Mouse (Mus musculus): ENCODE results near the gene Alg12. TPM values are rescaled to one million over a fixed set of nuclear protein-coding genes. Genes with fewer than 3 reads are reported as not detected.
"Not testable (repeated sequence)": the region's sequence is repeated elsewhere in the genome, so short reads cannot be mapped to it uniquely, and the experiment has no call there.

Alg12 gene
- polyA plus RNA-seq, 2 experiments from 2014 or later = 13.5 to 15.0 TPM

DNA sequence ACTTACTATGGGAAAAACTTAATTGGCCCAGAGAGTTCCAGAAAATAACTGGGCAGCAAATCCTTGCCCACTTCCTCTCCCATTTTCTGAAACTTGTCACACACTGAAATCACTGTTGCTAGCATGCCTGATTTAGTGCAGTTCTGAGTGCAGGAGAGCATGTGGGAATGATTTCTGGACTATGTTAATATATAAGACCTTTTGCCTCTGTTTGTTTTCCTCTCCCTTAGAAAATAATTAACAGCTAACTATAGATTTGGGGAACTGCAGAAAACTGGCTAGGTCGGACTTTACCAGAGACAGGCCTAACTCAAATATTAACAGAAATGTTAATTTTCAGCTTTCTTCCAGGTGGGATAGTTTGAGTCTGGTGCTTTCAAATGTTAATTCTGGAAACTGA is 50.6 kb downstream of the Alg12 start:
- ATAC-seq = no peak

DNA sequence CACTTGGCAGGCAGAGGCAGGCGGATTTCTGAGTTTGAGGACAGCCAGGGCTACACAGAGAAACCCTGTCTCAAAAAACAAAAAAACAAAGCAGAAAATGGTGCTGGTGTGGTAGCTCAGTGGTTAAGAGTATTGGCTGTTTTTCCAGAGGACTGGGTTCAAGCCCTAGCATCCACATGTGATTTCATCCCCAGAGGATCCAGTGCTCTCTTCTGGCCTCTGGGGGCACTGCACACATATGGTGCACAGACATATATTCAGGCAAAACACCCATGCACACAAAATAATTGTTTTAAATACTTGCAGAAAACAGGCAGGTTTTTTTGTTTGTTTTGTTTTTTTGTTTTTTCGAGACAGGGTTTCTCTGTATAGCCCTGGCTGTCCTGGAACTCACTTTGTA is 53.0 kb downstream of the Alg12 start:
- not testable (repeated sequence) for ATAC-seq

DNA sequence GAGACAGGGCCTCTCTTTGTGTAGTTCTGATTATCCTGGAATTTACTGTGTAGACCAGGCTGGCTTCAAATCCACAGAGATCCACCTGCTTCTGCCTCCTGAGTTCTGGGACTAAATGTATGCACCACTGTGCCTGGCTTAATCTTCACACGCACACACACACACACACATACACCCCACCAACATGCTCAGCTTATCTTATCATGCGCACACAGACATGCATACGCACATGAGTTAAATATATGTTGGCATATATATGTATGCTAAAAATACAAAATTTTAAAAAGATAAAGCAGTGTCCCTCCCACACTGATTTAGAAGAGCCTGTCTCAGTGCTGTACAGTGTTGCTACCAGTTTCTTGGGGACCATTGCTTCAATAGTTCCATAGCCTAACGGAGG is 57.6 kb downstream of the Alg12 start:
- ATAC-seq = no peak

DNA sequence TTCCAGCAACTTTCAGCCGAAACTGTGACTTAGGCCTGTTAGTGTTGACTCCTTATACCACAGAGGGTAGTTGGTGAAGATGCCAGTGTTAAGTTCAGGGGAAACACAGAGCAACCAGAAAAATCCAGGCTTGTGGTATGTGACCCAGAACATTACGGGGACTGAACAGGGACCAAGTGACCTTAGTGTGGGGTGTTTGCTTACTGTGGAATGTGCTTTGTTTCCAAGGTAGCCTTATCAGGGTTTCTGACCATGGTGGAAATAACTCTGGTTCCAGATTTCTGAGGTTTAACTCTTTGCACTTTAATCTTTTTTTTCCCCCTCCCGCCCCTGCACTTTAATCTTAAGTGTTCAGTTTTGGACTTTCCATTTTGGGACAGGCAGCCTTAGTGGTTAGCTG is 61.1 kb downstream of the Alg12 start:
- ATAC-seq = no peak

DNA sequence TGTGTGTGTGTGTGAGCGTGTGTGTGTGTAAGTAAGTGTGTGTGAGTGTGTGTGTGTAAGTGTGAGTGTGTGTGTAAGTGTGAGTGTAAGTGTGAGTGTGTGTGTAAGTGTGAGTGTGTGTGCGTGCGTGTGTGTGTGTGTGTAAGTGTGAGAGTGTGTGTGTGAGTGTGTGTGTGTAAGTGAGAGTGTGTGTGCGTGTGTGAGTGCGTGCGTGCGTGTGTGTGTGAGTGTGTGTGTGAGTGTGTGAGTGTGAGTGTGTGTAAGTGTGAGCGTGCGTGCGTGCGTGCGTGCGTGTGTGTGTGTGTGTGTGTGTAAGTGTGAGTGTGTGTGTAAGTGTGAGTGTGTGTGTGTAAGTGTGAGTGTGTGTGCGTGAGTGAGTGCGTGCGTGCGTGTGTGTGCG is 63.4 kb downstream of the Alg12 start:
- ATAC-seq = no peak

Other genes starting within 250 kb of the Alg12 start
- gene Zdhhc25, start 219.0 kb downstream of the Alg12 start, polyA plus RNA-seq (2017; shearing (Covaris generic)) = not detected
- gene Brd1, start 85.1 kb downstream of the Alg12 start, polyA plus RNA-seq (2017; shearing (Covaris generic)) = 10 to 100 TPM; 15.9 to 17.9 TPM
- gene Zbed4, start 67.7 kb downstream of the Alg12 start, polyA plus RNA-seq (2017; shearing (Covaris generic)) = 1 to 10 TPM; 6.3 to 7.2 TPM
- 10 to 100 TPM; 25.4 to 30.9 TPM for gene Creld2, start 328 bp upstream of the Alg12 start, polyA plus RNA-seq (2017; shearing (Covaris generic))
- gene Pim3, start 42.9 kb upstream of the Alg12 start, polyA plus RNA-seq (2017; shearing (Covaris generic)) = 1 to 10 TPM; 2.6 to 3.6 TPM
- gene Ttll8, start 135.1 kb upstream of the Alg12 start, polyA plus RNA-seq (2017; shearing (Covaris generic)) = not detected
- gene Mlc1, start 159.7 kb upstream of the Alg12 start, polyA plus RNA-seq (2017; shearing (Covaris generic)) = not detected
- not detected for gene Mov10l1, start 163.6 kb upstream of the Alg12 start, polyA plus RNA-seq (2017; shearing (Covaris generic))
- not detected for gene Panx2, start 240.4 kb upstream of the Alg12 start, polyA plus RNA-seq (2017; shearing (Covaris generic))

Data from activated CD4-positive, CD25-positive, alpha-beta regulatory T cell, adult 4 months (primary cell).